Mouse (Mus musculus) myocyte (in vitro differentiated cells): Measurements from ENCODE around the gene Myo15.

ENCODE experiments used
- MAX ChIP-seq: IDR thresholded peaks from one replicate; pipeline ENCODE4 v1.6.1; 2011; ENCODE audit warnings: low read depth, mild to moderate bottlenecking, control low read depth
- POLR2A ChIP-seq: IDR thresholded peaks from one replicate; pipeline ENCODE4 v1.6.1; 2011; ENCODE audit warnings: low read depth, mild to moderate bottlenecking, control low read depth, moderate library complexity; ENCODE audit not compliant: insufficient read length
- POLR2AphosphoS2 ChIP-seq: IDR thresholded peaks from one replicate; pipeline ENCODE4 v1.6.1; 2011; ENCODE audit warnings: low read depth, control low read depth; ENCODE audit not compliant: insufficient read length
- REST ChIP-seq: IDR thresholded peaks from one replicate; pipeline ENCODE4 v1.6.1; 2011; ENCODE audit warnings: mild to moderate bottlenecking, control low read depth, moderate library complexity; ENCODE audit not compliant: insufficient read depth, insufficient read length
- TCF12 ChIP-seq: IDR thresholded peaks from one replicate; pipeline ENCODE4 v1.6.1; 2011; ENCODE audit warnings: mild to moderate bottlenecking, control low read depth; ENCODE audit not compliant: poor library complexity, insufficient read depth, severe bottlenecking
- USF1 ChIP-seq: IDR thresholded peaks from one replicate; pipeline ENCODE4 v1.6.1; 2011; ENCODE audit warnings: low read depth, mild to moderate bottlenecking, control low read depth, moderate library complexity

DNA sequence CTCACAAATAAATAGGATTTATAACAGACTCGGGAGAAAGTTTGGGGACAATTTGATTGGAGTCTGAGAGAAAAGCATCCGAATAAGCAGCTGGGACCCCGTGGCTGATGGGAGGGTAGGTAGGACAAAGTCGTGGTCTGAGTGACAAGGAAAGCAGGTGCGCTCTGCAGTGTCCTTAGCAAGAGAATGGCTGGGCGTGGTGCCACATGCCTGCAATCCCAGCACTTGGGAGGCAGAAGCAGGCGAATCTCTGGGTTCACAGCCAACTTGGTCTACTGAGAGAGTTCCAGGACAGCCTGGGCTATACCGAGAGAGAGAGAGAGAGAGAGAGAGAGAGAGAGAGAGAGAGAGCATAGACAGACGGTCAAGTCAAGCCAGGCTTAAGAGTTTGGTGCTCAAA lies 1.6 kb downstream of the Myo15 start:
- no peak for TF ChIP-seq TCF12
- no peak for TF ChIP-seq MAX
- TF ChIP-seq POLR2A, result no peak
- no peak for TF ChIP-seq POLR2AphosphoS2
- no peak for TF ChIP-seq USF1
- TF ChIP-seq REST, result no peak
